Mouse (Mus musculus): ENCODE data around the gene Letmd1.
"Not testable (repeated sequence)": the region's sequence is repeated elsewhere in the genome, so short reads cannot be mapped to it uniquely, and the experiment has no call there.

Gene Letmd1

DNA sequence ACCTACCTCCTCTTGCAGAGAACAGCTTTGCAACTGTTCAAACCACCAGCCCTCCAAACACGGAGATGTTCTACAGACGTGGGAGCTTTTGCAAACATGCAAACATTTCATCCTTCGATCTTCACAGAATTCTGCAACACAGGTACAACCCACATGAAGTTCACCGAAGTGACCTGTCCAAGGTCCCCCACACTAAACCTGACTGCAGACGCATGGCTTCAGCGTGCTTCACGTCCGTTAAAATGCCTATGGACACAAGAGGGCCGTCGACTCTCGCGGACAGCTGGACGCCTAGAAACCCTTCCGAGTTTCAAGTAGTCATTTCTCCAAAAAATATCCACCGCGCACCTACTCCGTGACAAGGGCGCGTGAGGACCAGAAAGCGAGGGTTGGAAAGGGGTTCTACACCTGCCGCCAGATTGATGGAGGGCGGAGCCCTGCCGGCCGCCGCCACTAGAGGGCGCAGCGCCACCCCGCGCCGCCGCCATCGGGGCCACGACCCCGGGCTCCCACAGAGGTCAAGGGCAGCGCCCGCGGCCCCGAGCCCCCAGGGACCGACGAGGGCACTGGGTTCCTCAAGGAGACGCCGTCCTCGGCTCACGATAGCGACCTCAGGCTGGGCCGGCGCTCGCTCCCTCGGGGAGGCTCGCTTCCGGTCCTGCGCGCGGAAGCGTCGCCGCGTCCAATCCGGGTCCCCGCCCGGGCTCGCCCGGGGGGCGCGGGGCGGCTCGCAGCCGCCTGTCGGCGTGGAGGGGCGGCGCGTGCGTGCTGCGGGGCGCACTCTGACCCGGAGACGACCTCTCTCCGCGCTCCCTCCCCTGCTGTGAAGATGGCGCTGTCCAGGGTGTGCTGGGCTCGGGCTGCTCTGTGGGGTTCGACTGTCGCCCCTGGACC lies at the start of gene Letmd1:
Letmd1 (plus strand) TSS at position 729 of the 894 bp plus-strand sequence.
- peak; percentile 82 to 88 for DNase-seq (ENCODE audit: low spot score in 2 of 2)

GRCm38 (mm10) chr15:100419311-100419710 lies 49.5 kb upstream of the Letmd1 start:
- no peak for DNase-seq (ENCODE audit: low spot score in 2 of 2)

DNA sequence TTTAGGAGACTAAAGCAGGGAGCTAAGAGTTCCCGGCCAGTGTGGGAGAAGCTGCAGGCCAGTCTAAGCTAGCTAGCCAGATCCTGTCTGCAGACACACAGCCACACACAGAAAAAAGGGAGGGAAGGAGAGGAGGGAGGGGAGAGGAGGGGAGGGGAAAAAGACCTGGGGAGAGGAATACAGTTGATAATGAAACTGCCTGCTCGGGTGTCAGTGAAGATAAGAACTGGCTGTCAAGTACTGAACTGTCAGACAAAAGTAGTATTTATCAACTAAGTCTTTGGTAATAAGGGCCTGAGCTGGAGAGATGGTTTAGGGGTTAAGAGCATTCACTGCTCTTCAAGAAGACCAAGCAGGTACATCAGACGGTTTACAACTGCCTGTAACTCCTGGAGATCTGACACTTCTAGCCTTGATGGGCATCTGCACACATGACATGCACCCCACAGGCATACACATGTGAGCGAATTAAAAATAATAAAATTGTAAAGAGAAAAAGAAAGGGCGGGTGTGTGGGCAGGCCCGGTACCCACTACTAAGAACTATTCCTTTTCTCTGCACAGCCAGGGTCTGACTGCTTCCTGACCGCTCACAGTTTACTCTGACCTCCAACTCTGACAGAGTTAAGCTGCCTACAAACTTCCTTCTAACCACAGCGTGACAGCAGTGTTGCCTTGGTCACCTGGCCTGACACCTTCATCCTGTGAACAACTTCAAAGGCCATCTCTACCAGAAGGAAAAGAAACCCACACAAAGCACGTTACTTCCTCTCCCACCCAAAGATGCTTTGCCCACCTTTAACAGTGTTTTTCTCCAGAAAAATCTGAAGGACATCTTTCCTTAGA lies 48.7 kb upstream of the Letmd1 start:
- DNase-seq (ENCODE audit: low spot score in 2 of 2) = no peak

DNA sequence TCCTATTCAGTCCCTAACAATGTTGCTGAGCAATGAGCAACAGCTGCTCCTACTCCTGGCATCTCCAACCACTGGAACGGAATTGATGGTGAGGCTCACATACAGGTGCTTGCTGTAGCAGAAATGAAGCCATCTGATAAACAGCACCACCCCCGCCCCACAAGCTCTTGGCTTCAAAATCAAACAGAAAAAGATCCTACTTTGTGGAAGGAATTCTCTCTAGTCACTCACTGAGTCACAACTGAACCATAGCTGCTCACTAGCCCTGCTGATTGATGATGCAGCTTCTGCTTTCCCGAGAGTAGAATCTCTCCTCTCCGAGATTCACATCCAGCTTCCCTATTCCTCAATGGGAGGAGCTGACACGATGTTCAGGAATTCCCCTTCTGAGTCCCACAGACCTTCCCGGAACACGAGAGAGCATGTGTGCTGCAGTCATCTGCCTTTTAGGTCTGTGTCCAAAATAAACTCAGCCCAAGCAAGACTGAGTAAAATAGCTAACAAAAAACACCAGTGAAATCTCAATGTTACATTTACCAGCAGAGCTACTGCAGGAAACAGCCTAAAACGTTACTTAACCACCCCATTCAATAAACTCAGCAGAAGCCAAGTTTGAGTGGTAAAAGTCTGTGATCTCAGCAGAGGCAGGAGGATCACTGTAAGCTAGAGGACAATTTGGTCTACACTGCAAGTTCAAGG lies 47.6 kb upstream of the Letmd1 start:
- DNase-seq (ENCODE audit: low spot score in 2 of 2) = no peak

DNA sequence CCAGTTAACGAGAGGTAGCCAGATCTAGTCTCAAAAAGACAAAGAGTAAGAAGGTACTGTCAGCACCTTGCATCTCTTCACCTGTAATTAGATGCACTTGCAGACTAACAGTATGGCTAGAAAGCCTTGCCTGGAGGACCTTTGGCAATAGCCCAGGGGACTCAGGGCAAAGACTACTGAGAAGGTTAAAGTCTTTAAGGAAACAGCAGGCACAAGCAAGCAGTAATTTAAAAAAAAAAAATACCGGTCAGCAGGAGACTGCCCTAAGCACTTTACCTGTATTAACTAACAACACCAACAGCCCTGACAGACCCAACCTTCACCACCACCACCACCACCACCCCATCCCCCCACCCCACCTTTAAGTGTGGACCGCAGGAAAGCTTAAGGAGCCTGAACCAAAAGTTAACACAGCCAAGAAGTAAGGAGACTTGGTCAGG lies 47.0 kb upstream of the Letmd1 start, which contains the start of gene Gm5475:
Gm5475 (plus strand) TSS at position 390 of the 440 bp plus-strand sequence.
- not testable (repeated sequence) for DNase-seq (ENCODE audit: low spot score in 2 of 2)

DNA sequence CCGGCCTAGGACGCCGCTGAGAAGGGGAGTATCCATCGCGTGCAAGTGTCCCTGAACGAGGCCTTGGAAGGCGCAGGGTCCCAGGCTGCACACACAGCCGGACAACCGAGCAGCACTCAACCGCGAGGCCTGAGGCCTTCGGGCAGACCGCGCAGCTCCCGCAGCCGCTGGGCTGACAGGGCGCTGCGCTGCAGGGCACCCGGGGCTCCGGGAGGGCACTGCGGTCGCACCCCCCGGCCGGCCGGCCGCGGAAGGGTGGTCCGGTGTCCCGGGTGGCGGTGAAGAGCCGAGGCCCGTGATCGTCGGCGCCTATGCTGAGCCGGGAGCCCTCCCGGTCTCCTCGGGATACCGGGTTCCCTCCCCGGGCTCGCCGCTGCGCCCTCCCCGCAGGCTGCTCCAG lies 46.3 kb upstream of the Letmd1 start:
- peak in 1 of 2 experiments; percentile 16 for DNase-seq (ENCODE audit: low spot score in 2 of 2)

- peak; percentile 94 to 95 for DNase-seq (ENCODE audit: low spot score in 2 of 2)
Observed at GRCm38 (mm10) chr15:100422899-100423860, 45.6 kb upstream of the Letmd1 start.

- DNase-seq (ENCODE audit: low spot score in 2 of 2) = no peak
Observed at GRCm38 (mm10) chr15:100423916-100424315, 44.9 kb upstream of the Letmd1 start.

- DNase-seq (ENCODE audit: low spot score in 2 of 2) = no peak
Observed at GRCm38 (mm10) chr15:100424396-100425122, 44.3 kb upstream of the Letmd1 start, which contains the start of gene Slc11a2. Gene Slc11a2, minus strand, starts transcription at chr15:100425072.

DNA sequence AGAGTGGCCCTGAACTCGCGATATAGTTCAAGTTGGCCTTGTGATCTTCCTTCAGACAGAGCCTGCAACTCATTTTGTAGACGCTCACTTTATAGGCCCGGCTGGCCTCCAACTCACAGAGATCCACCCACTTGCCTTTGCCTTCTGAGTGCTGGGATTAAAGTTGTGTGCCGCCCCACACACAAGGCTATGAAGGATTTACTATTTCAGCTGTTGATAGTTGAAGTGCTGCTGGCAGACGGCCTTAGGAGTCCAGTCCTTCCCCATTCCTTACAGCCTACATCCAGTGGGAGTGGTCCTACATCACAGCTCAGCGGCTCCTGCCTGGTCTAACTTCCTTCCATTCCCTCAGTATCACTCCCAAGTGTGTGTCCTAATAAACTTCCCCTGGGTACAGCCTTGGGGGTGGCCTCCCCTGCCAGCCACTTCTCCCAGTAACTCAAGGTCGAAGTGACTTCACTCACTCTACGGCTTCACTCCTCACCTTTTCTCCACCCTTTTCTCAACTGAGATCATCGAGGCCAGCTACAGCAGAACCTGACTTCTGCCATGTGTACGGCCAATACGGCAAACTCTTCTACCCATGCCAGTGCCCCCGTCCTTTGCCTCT lies 40.4 kb upstream of the Letmd1 start:
- DNase-seq (ENCODE audit: low spot score in 2 of 2) = no peak

DNA sequence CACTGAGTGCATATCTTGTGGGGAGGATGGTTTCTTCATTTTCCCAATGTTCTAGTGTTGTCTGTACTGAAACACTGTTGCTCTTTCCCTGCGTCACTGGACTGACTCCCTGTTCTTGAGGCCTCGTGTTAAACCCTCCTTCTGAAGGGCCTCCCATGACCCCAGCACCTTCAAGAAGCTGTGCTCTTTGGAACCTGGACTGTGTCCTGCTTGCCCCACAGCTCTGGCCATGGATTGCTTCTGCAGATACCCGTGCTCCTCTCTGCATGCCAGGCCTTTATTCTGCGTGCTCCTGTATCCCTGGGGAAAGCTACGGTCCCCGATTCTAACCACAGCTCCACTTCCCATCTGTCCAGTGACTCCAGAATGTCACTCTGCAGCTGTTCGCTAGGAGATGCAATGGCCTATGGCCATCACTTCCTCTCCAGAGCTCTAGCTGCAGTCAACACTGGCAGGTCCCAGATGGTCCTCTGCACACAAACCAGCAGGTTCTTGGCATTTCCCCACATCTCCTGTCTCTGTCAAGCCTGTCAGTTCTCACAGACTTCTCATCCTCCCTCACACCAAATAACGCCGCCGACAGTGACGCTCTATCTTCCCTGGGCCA lies 38.8 kb upstream of the Letmd1 start:
- DNase-seq (ENCODE audit: low spot score in 2 of 2) = no peak

- DNase-seq (ENCODE audit: low spot score in 2 of 2) = no peak
Observed at GRCm38 (mm10) chr15:100433234-100433633, 35.6 kb upstream of the Letmd1 start.

DNA sequence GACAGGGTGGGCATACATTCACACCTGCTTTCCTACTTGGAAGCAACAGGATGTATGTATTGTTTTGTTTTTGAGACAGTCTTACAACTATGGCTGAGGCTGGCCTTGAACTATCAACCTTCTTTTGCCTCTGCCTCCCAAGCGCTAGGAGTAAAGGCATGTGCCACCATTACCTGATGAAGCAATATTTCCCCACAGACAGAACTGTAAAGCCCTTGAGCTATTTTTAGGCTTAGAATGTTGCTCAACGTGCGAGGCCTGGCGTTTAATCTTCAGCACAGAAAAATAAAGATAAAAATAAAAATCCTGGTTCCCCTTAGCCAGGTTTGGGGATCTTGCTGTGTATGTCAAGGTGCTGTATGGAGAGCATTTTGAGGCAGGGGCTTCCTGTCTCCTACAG lies 32.7 kb upstream of the Letmd1 start:
- no peak for DNase-seq (ENCODE audit: low spot score in 2 of 2)

GRCm38 (mm10) chr15:100436518-100436917 lies 32.3 kb upstream of the Letmd1 start:
- DNase-seq (ENCODE audit: low spot score in 2 of 2) = no peak

GRCm38 (mm10) chr15:100443126-100443922 lies 25.5 kb upstream of the Letmd1 start:
- DNase-seq (ENCODE audit: low spot score in 2 of 2) = peak; percentile 84 to 88

- DNase-seq (ENCODE audit: low spot score in 2 of 2) = no peak
Observed at GRCm38 (mm10) chr15:100446887-100447286, 21.9 kb upstream of the Letmd1 start.

DNA sequence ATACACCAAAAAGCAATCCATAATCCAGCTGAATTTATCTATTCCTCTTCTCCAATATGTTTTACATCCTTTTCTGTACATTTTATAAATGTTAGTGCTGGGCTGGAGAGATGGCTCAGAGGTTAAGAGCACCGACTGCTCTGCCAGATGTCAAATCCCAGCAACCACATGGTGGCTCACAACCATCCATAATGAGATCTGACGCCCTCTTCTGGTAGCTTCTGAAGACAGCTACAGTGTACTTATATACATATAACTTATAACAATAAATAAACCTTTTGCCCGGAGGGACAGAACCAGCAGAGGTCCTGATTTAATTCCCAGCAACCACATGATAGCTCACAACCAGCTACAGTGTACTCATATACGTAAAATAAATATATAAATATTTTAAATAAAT lies 20.3 kb upstream of the Letmd1 start:
- DNase-seq (ENCODE audit: low spot score in 2 of 2) = no peak

- no peak for DNase-seq (ENCODE audit: low spot score in 2 of 2)
Observed at GRCm38 (mm10) chr15:100449495-100449894, 19.3 kb upstream of the Letmd1 start.

Data from thymus, postnatal 10 days (tissue).